Comparison of ENCODE assay signal across 10 mouse cellular contexts in the genomic region with DNA sequence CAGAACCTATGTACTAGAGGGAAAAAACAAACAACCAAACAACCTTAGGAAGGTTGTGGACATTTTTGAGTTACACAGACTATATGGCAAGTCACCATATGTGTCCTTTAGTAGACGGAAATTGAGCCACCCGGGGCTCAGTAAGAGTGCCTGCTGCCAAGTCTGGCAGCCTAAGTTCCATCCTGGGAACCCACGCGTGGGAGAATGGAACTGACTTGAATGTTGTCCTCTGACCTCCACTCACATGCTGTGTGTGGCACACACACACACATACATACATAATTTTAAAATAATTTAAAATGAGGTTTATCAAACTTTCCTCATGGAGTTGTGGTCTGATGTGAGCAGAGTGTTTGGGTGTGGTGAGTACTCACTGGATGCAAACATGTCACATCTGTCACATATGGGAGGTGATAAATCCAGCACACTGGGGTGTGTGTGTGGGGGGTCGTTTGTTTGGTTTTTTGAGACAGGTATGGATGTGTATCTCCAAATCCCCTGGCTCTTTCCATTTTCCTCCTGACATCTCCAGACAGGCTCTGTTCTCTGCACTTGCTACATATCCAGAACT. TPM values are rescaled to one million over a fixed set of nuclear protein-coding genes. Genes with fewer than 3 reads are reported as not detected.
A peak's percentile ranks its signal among the peaks of the same experiment; 100 is the strongest.
DNase-seq lines count a peak whose midpoint lies in the region; ATAC-seq and TF ChIP-seq lines count a peak whose summit lies in the region.
"Had no signal": no experiment of that assay in that cellular context is flagged by ENCODE, and none has a peak within 500 bp of the region (broad histone marks: within the 10 kb centered on the region; RNA-seq: fewer than 3 reads in every experiment).

No protein-coding gene starts in this region.

- peaks cover 8% of the 10 kb centered on the region for H3K36me3 ChIP-seq in forebrain, embryonic 10.5 days (replicated peaks)
- no peaks in the 10 kb centered on the region for H3K36me3 ChIP-seq in forebrain, postnatal 0 days (ENCODE audit: insufficient read depth)
- peaks cover 2% of the 10 kb centered on the region; the same call in 1 of the 2 replicates for H3K36me3 ChIP-seq in lung, embryonic 15.5 days
- peaks cover 67% of the 10 kb centered on the region for H3K36me3 ChIP-seq in erythroblast, embryonic 14.5 days (ENCODE audit: control insufficient read depth)

- no peak for TF ChIP-seq CTCF in forebrain, postnatal 0 days (IDR thresholded peaks at IDR 0.05; ENCODE audit: low read depth)

- H3K27me3 ChIP-seq in forebrain, embryonic 10.5 days (ENCODE audit: poor library complexity, severe bottlenecking): peaks cover 22% of the 10 kb centered on the region
- no peaks in the 10 kb centered on the region for H3K27me3 ChIP-seq in forebrain, postnatal 0 days (ENCODE audit: insufficient read depth, low read length)
- no peaks in the 10 kb centered on the region for H3K27me3 ChIP-seq in lung, embryonic 15.5 days
- H3K27me3 ChIP-seq in erythroblast, embryonic 14.5 days (ENCODE audit: control insufficient read depth): no peaks in the 10 kb centered on the region

- no peak for DNase-seq in forebrain, embryonic 10.5 days (ENCODE audit: extremely low spot score, low spot score)
- DNase-seq in forebrain, postnatal 0 days: no peak
- DNase-seq in lung, postnatal 36 days: no peak
- no peak for DNase-seq in gastrocnemius, adult 18-20 months (ENCODE audit: low spot score)
- DNase-seq in urinary bladder, postnatal 14 days (ENCODE audit: low spot score): no peak
- DNase-seq: heart, postnatal 4 days; thymus, postnatal 14 days had no signal

- H3K9ac ChIP-seq in forebrain, postnatal 0 days: no peak overlapping the region
- H3K9ac ChIP-seq in lung, embryonic 15.5 days: no peak overlapping the region

- no peak overlapping the region for H3K4me2 ChIP-seq in forebrain, postnatal 0 days (ENCODE audit: low read depth)
- peak overlapping the region; percentile 82 for H3K4me2 ChIP-seq in lung, embryonic 15.5 days

- no peak overlapping the region for H3K27ac ChIP-seq in forebrain, embryonic 10.5 days
- no peak overlapping the region for H3K27ac ChIP-seq in forebrain, postnatal 0 days (ENCODE audit: low read depth, low read length)
- no peak overlapping the region for H3K27ac ChIP-seq in lung, embryonic 15.5 days

- peaks cover 55% of the 10 kb centered on the region for H3K4me1 ChIP-seq in forebrain, embryonic 10.5 days
- peaks cover 16% of the 10 kb centered on the region for H3K4me1 ChIP-seq in forebrain, postnatal 0 days (ENCODE audit: insufficient read depth)
- peaks cover 40% of the 10 kb centered on the region for H3K4me1 ChIP-seq in lung, embryonic 15.5 days
- H3K4me1 ChIP-seq in erythroblast, embryonic 14.5 days (ENCODE audit: control insufficient read depth): peaks cover 72% of the 10 kb centered on the region

- peak overlapping the region; percentile 14 for H3K4me3 ChIP-seq in forebrain, embryonic 10.5 days
- no peak overlapping the region for H3K4me3 ChIP-seq in forebrain, postnatal 0 days (ENCODE audit: low read depth, low read length)
- peak overlapping the region; percentile 9; the same call in 1 of the 2 replicates for H3K4me3 ChIP-seq in lung, embryonic 15.5 days
- peak overlapping the region; percentile 98 for H3K4me3 ChIP-seq in erythroblast, embryonic 14.5 days (replicated peaks)

- no peak for ATAC-seq in forebrain, postnatal 0 days
- ATAC-seq in lung, embryonic 15.5 days (ENCODE audit: borderline replicate concordance, extremely low read depth, low FRiP score, low TSS enrichment): no peak
- ATAC-seq in megakaryocyte progenitor cell, adult 5-6 weeks (replicated peaks; ENCODE audit: poor library complexity): peak; percentile 45

- no peaks in the 10 kb centered on the region for H3K9me3 ChIP-seq in forebrain, embryonic 10.5 days
- no peaks in the 10 kb centered on the region for H3K9me3 ChIP-seq in forebrain, postnatal 0 days (ENCODE audit: low read length)
- H3K9me3 ChIP-seq in lung, embryonic 15.5 days: no peaks in the 10 kb centered on the region
- no peaks in the 10 kb centered on the region for H3K9me3 ChIP-seq in erythroblast, embryonic 14.5 days (ENCODE audit: control insufficient read depth, low read length)

- WGBS in forebrain, embryonic 10.5 days: 86% methylated on average over 5 of the region's 5 CpGs
- 65% methylated on average over 5 of the region's 5 CpGs for WGBS in forebrain, postnatal 0 days
- WGBS in lung, embryonic 15.5 days: 60% methylated on average over 5 of the region's 5 CpGs

RNA-seq across cellular contexts. Expression of gene Ptpa, which starts 1.8 kb away (rescaled TPM):
- polyA plus RNA-seq in forebrain, embryonic 10.5 days (2016; fragmentation: Nextera tagmentation; extraction: Ambion mirVana): 149 and 165 TPM in 2 replicates
- 129 and 132 TPM in 2 replicates for total RNA-seq in forebrain, postnatal 0 days (2014; rRNA removed)
- polyA plus RNA-seq in forebrain, postnatal 0 days (2015; fragmentation: Nextera tagmentation; extraction: Ambion mirVana): 143 and 148 TPM in 2 replicates
- 164 and 165 TPM in 2 replicates for polyA plus RNA-seq in lung, embryonic 15.5 days (2015; fragmentation: Nextera tagmentation; extraction: Ambion mirVana)
- polyA plus RNA-seq in erythroblast, embryonic 14.5 days (2012): 150 and 192 TPM in 2 replicates
- 75.9 and 90.4 TPM in 2 replicates for total RNA-seq in megakaryocyte progenitor cell, adult 5-6 weeks (2015)
- total RNA-seq in megakaryocyte progenitor cell, adult 5-6 weeks (2017): 63.0 and 63.3 TPM in 2 replicates
- 10 to 100 TPM; 62.9 to 65.1 TPM for total RNA-seq in gastrocnemius, adult 18-20 months (2021)

RNA-seq across cellular contexts. Expression of gene Crat, which starts 2.1 kb away (rescaled TPM):
- 23.2 and 23.6 TPM in 2 replicates for polyA plus RNA-seq in forebrain, embryonic 10.5 days (2016; fragmentation: Nextera tagmentation; extraction: Ambion mirVana)
- total RNA-seq in forebrain, postnatal 0 days (2014; rRNA removed): 28.0 and 33.6 TPM in 2 replicates
- polyA plus RNA-seq in forebrain, postnatal 0 days (2015; fragmentation: Nextera tagmentation; extraction: Ambion mirVana): 20.7 and 24.0 TPM in 2 replicates
- 32.0 and 34.1 TPM in 2 replicates for polyA plus RNA-seq in lung, embryonic 15.5 days (2015; fragmentation: Nextera tagmentation; extraction: Ambion mirVana)
- 15.6 and 20.5 TPM in 2 replicates for polyA plus RNA-seq in erythroblast, embryonic 14.5 days (2012)
- total RNA-seq in megakaryocyte progenitor cell, adult 5-6 weeks (2015): 21.2 and 31.7 TPM in 2 replicates
- total RNA-seq in megakaryocyte progenitor cell, adult 5-6 weeks (2017): 8.4 and 9.1 TPM in 2 replicates
- 100 to 1,000 TPM; 378 to 382 TPM for total RNA-seq in gastrocnemius, adult 18-20 months (2021)

RNA-seq across cellular contexts. Expression of gene Dolpp1, which starts 25.6 kb away (rescaled TPM):
- 54.8 and 60.1 TPM in 2 replicates for polyA plus RNA-seq in forebrain, embryonic 10.5 days (2016; fragmentation: Nextera tagmentation; extraction: Ambion mirVana)
- total RNA-seq in forebrain, postnatal 0 days (2014; rRNA removed): 52.2 and 92.4 TPM in 2 replicates
- 40.1 and 44.7 TPM in 2 replicates for polyA plus RNA-seq in forebrain, postnatal 0 days (2015; fragmentation: Nextera tagmentation; extraction: Ambion mirVana)
- polyA plus RNA-seq in lung, embryonic 15.5 days (2015; fragmentation: Nextera tagmentation; extraction: Ambion mirVana): 37.7 and 46.9 TPM in 2 replicates
- polyA plus RNA-seq in erythroblast, embryonic 14.5 days (2012): 2.2 and 2.6 TPM in 2 replicates
- total RNA-seq in megakaryocyte progenitor cell, adult 5-6 weeks (2015): 4.0 and 8.1 TPM in 2 replicates
- total RNA-seq in megakaryocyte progenitor cell, adult 5-6 weeks (2017): 16.3 and 26.0 TPM in 2 replicates
- total RNA-seq in gastrocnemius, adult 18-20 months (2021): 1 to 10 TPM; 4.9 to 6.9 TPM

RNA-seq across cellular contexts. Expression of gene Miga2, which starts 53.6 kb away (rescaled TPM):
- polyA plus RNA-seq in forebrain, embryonic 10.5 days (2016; fragmentation: Nextera tagmentation; extraction: Ambion mirVana): 29.9 and 30.9 TPM in 2 replicates
- total RNA-seq in forebrain, postnatal 0 days (2014; rRNA removed): 57.4 and 70.8 TPM in 2 replicates
- 24.4 and 28.6 TPM in 2 replicates for polyA plus RNA-seq in forebrain, postnatal 0 days (2015; fragmentation: Nextera tagmentation; extraction: Ambion mirVana)
- polyA plus RNA-seq in lung, embryonic 15.5 days (2015; fragmentation: Nextera tagmentation; extraction: Ambion mirVana): 21.2 and 24.2 TPM in 2 replicates
- polyA plus RNA-seq in erythroblast, embryonic 14.5 days (2012): 0.95 and 1.2 TPM in 2 replicates
- total RNA-seq in megakaryocyte progenitor cell, adult 5-6 weeks (2015): 4.2 and 5.0 TPM in 2 replicates
- total RNA-seq in megakaryocyte progenitor cell, adult 5-6 weeks (2017): 11.7 and 12.3 TPM in 2 replicates
- total RNA-seq in gastrocnemius, adult 18-20 months (2021): 10 to 100 TPM; 24.8 to 31.0 TPM

RNA-seq across cellular contexts. Expression of gene Ier5l, which starts 56.3 kb away (rescaled TPM):
- 1.6 and 2.0 TPM in 2 replicates for polyA plus RNA-seq in forebrain, embryonic 10.5 days (2016; fragmentation: Nextera tagmentation; extraction: Ambion mirVana)
- 17.7 and 19.9 TPM in 2 replicates for total RNA-seq in forebrain, postnatal 0 days (2014; rRNA removed)
- 4.0 and 6.2 TPM in 2 replicates for polyA plus RNA-seq in forebrain, postnatal 0 days (2015; fragmentation: Nextera tagmentation; extraction: Ambion mirVana)
- polyA plus RNA-seq in lung, embryonic 15.5 days (2015; fragmentation: Nextera tagmentation; extraction: Ambion mirVana): 2.0 and 2.8 TPM in 2 replicates
- 0.02 TPM in 2 replicates for polyA plus RNA-seq in erythroblast, embryonic 14.5 days (2012)
- 0.07 and 0.12 TPM in 2 replicates for total RNA-seq in megakaryocyte progenitor cell, adult 5-6 weeks (2015)
- 0.10 and 0.96 TPM in 2 replicates for total RNA-seq in megakaryocyte progenitor cell, adult 5-6 weeks (2017)
- 1 to 10 TPM; 1.0 to 1.7 TPM for total RNA-seq in gastrocnemius, adult 18-20 months (2021)

Comparison
In these comparisons a context has a peak if more than half of its experiments do, and no peak if none do; other contexts are left out.
1. RNA of gene Dolpp1, which starts 25.6 kb away (polyA plus RNA-seq): 54.8 to 60.1 TPM in forebrain, embryonic 10.5 days, 37.7 to 46.9 TPM in lung, embryonic 15.5 days and 40.1 to 44.7 TPM in forebrain, postnatal 0 days; 2.2 to 2.6 TPM in erythroblast, embryonic 14.5 days; every median in the first group is over 10 times any median in the second.